Mouse (Mus musculus) lung, embryonic 14.5 days (tissue): ENCODE measurements around the gene Chit1. TPM values are rescaled to one million over a fixed set of nuclear protein-coding genes. Genes with fewer than 3 reads are reported as not detected.
A peak's percentile ranks its signal among the peaks of the same experiment; 100 is the strongest.

Experiments
- ATAC-seq: fragments of 200-750 bp; cut with Nextera tagmentation; 2 replicates; pipeline ENCODE4 v1.8.0; 2017; ENCODE audit warnings: mild to moderate bottlenecking, moderate TSS enrichment, moderate library complexity; ENCODE audit not compliant: insufficient read depth
- DNase-seq: peaks from one replicate; pipeline ENCODE4 v3.0.0-alpha.2; 2015
- H3K27ac ChIP-seq: fragments of 300-500 bp; sonication (generic); 2 replicates; pipeline ENCODE4 v1.5.1; 2014; ENCODE audit warnings: low read depth, mild to moderate bottlenecking, moderate library complexity
- H3K27me3 ChIP-seq: fragments of 300-500 bp; sonication (generic); 2 replicates; pipeline ENCODE4 v1.6.1; 2014; ENCODE audit warnings: low read length, control low read depth; ENCODE audit not compliant: insufficient read depth
- H3K36me3 ChIP-seq: fragments of 300-500 bp; sonication (generic); 2 replicates; pipeline ENCODE4 v1.6.1; 2014; ENCODE audit warnings: control low read depth; ENCODE audit not compliant: insufficient read depth
- H3K4me1 ChIP-seq: fragments of 300-500 bp; sonication (generic); 2 replicates; pipeline ENCODE4 v1.6.1; 2014; ENCODE audit warnings: antibody characterized with exemption, control low read depth; ENCODE audit not compliant: insufficient read depth
- H3K4me2 ChIP-seq: fragments of 300-500 bp; sonication (generic); 2 replicates; pipeline ENCODE4 v1.6.1; 2014; ENCODE audit warnings: mild to moderate bottlenecking
- H3K4me3 ChIP-seq: fragments of 300-500 bp; sonication (generic); 2 replicates; pipeline ENCODE4 v1.5.1; 2014; ENCODE audit warnings: low read depth, low read length
- H3K9ac ChIP-seq: fragments of 300-500 bp; sonication (generic); 2 replicates; pipeline ENCODE4 v1.6.1; 2014
- H3K9me3 ChIP-seq: fragments of 300-500 bp; sonication (generic); 2 replicates; pipeline ENCODE4 v1.6.1; 2016; ENCODE audit warnings: low read depth, low read length, control low read depth
- CTCF ChIP-seq: IDR thresholded peaks from 2 replicates; pipeline ENCODE4 v1.5.1; 2016; ENCODE audit warnings: antibody characterized with exemption, low read depth
- WGBS: fragments of 180-500 bp; shearing (Covaris S2); extraction: QIAGEN DNeasy Blood & Tissue Kit; methylation state at CpG from one replicate; pipeline ENCODE4 v1.1.7; 2014; 5-methylcytosine and 5-hydroxymethylcytosine counted together
- polyA plus RNA-seq: library from polyadenylated mRNA; unstranded; fragments of >200 nt; fragmentation: Nextera tagmentation; extraction: Ambion mirVana; gene quantifications from 2 replicates; pipeline ENCODE4 v1.2.1, GENCODE M21; 2014

Chit1 gene
- polyA plus RNA-seq, 1 experiment from 2014 or later: not detected

- no peaks in the 10 kb centered on the region for H3K27me3 ChIP-seq
- no peak overlapping the region for H3K4me2 ChIP-seq
These were observed 58.1 kb downstream of the Chit1 start for GRCm38 (mm10) chr1:134168985-134169697.

GRCm38 (mm10) chr1:134173081-134173480, 62.0 kb downstream of the Chit1 start:
- DNase-seq: no peak

More at GRCm38 (mm10) chr1:134168985-134169697, 58.1 kb downstream of the Chit1 start:
- WGBS: 84% methylated on average over 8 of the region's 8 CpGs
- no peak for TF ChIP-seq CTCF
- DNase-seq (no peak), ATAC-seq (no peak)
- H3K36me3 ChIP-seq: no peaks in the 10 kb centered on the region
- H3K4me3 ChIP-seq: no peak overlapping the region
- no peak overlapping the region for H3K27ac ChIP-seq
- no peak overlapping the region for H3K9ac ChIP-seq
- H3K9me3 ChIP-seq: no peaks in the 10 kb centered on the region
- no peaks in the 10 kb centered on the region for H3K4me1 ChIP-seq

GRCm38 (mm10) chr1:134177976-134178375, 66.9 kb downstream of the Chit1 start:
- TF ChIP-seq CTCF: no peak
- Histone ChIP-seq H3K9ac (no peak overlapping the region), H3K27me3 (no peaks in the 10 kb centered on the region), H3K9me3 (no peaks in the 10 kb centered on the region), H3K4me2 (no peak overlapping the region), H3K4me3 (no peak overlapping the region), H3K27ac (no peak overlapping the region), H3K4me1 (no peaks in the 10 kb centered on the region), H3K36me3 (no peaks in the 10 kb centered on the region)
- DNase-seq (no peak), ATAC-seq (no peak)
- WGBS: 82% methylated on average over 5 of the region's 5 CpGs

More at GRCm38 (mm10) chr1:134173081-134173480, 62.0 kb downstream of the Chit1 start:
- H3K4me2 ChIP-seq: no peak overlapping the region
- no peak for TF ChIP-seq CTCF
- H3K4me3 ChIP-seq: no peak overlapping the region
- no peak overlapping the region for H3K9ac ChIP-seq
- ATAC-seq: no peak
- 47% methylated on average over 7 of the region's 7 CpGs for WGBS
- no peak overlapping the region for H3K27ac ChIP-seq
- H3K27me3 ChIP-seq: no peaks in the 10 kb centered on the region
- H3K9me3 ChIP-seq: no peaks in the 10 kb centered on the region
- no peaks in the 10 kb centered on the region for H3K36me3 ChIP-seq
- no peaks in the 10 kb centered on the region for H3K4me1 ChIP-seq

GRCm38 (mm10) chr1:134182025-134182424, 71.0 kb downstream of the Chit1 start, which contains the start of gene Chil1:
TSS of gene Chil1 (plus strand) at chr1:134182176.
- DNase-seq: no peak
- Histone ChIP-seq H3K9ac (no peak within 1 kb of the TSS), H3K36me3 (no peaks in the 10 kb centered on the region), H3K27me3 (no peaks in the 10 kb centered on the region), H3K27ac (no peak within 1 kb of the TSS), H3K4me2 (no peak within 1 kb of the TSS), H3K4me3 (no peak within 1 kb of the TSS), H3K9me3 (no peaks in the 10 kb centered on the region), H3K4me1 (no peaks in the 10 kb centered on the region)
- ATAC-seq: no peak
- 54% methylated on average over 4 of the region's 4 CpGs for WGBS
- no peak for TF ChIP-seq CTCF

GRCm38 (mm10) chr1:134184089-134184488, 73.0 kb downstream of the Chit1 start:
- Histone ChIP-seq H3K36me3 (no peaks in the 10 kb centered on the region), H3K4me1 (no peaks in the 10 kb centered on the region), H3K4me3 (no peak overlapping the region), H3K4me2 (no peak overlapping the region), H3K27me3 (no peaks in the 10 kb centered on the region), H3K9ac (no peak overlapping the region), H3K9me3 (no peaks in the 10 kb centered on the region), H3K27ac (no peak overlapping the region)
- WGBS: 78% methylated on average over 4 of the region's 4 CpGs
- TF ChIP-seq CTCF: no peak
- DNase-seq: no peak
- no peak for ATAC-seq

DNA sequence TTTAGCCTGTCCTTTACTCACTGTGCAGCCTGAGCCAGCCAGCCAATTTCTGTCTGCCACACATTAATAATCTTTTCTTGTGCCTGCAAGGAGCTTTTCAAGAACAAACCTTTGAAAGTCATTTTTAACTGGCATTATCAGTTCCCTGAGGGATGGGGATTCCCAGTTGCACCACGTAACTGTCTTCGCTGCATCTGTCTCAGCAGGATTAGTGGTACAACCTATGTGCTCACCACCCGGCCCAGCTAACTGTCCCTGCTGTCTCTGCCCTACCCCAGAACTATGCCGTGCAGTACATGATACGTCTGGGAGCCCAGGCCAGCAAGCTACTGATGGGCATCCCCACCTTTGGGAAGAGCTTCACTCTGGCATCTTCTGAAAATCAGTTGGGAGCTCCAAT, 77.2 kb downstream of the Chit1 start:
- H3K4me2 ChIP-seq: no peak overlapping the region
- WGBS: 69% methylated on average over 5 of the region's 5 CpGs
- H3K4me3 ChIP-seq: no peak overlapping the region
- DNase-seq (no peak), ATAC-seq (no peak)
- no peaks in the 10 kb centered on the region for H3K27me3 ChIP-seq
- H3K9ac ChIP-seq: no peak overlapping the region
- no peaks in the 10 kb centered on the region for H3K36me3 ChIP-seq
- H3K27ac ChIP-seq: no peak overlapping the region
- H3K9me3 ChIP-seq: no peaks in the 10 kb centered on the region
- TF ChIP-seq CTCF: no peak
- H3K4me1 ChIP-seq: no peaks in the 10 kb centered on the region

DNA sequence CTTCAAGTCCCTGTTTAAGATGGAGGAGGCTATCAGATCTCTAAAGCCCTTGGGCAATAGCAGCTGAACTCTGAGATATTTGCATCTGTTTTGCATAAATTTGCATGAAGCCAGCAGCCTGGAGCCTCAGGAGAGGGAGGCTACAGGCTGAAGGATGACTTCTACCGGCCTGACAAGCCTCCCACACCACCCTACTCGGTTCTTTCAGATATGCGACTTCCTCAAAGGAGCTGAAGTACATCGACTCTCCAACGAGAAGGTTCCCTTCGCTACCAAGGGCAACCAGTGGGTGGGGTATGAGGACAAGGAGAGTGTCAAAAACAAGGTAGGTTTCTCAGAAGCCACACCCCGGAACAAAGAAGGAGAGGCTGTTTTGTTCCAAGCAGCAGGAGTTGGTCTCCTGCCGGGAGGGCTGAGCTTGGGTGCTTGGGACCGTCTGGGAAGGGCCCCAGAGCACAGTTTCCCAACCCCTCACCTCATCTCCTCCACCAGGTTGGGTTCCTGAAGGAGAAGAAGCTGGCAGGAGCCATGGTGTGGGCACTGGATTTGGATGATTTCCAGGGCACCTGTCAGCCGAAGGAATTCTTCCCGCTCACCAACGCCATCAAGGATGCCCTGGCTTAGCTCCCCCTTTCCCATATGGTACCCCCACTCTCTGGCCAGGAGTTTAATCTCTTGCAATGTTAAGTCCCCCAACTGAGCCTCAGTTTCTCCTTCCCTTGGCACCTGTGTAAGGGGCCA, 78.1 kb downstream of the Chit1 start:
- H3K27ac ChIP-seq: no peak overlapping the region
- no peaks in the 10 kb centered on the region for H3K4me1 ChIP-seq
- no peak for ATAC-seq
- H3K27me3 ChIP-seq: no peaks in the 10 kb centered on the region
- peak; percentile 34 for DNase-seq
- 23% methylated on average over 12 of the region's 12 CpGs for WGBS
- H3K9me3 ChIP-seq: no peaks in the 10 kb centered on the region
- H3K4me3 ChIP-seq: no peak overlapping the region
- no peak overlapping the region for H3K9ac ChIP-seq
- TF ChIP-seq CTCF: no peak
- no peaks in the 10 kb centered on the region for H3K36me3 ChIP-seq
- H3K4me2 ChIP-seq: no peak overlapping the region
